Mouse (Mus musculus): ENCODE measurements around the gene Depdc5.
"Not testable (repeated sequence)": the region's sequence is repeated elsewhere in the genome, so short reads cannot be mapped to it uniquely, and the experiment has no call there.

The Depdc5 gene

GRCm38 (mm10) chr5:32907496-32907895, 44.0 kb downstream of the Depdc5 start:
- DNase-seq (ENCODE audit: low spot score), result no peak

- no peak for DNase-seq (ENCODE audit: low spot score)
Observed at GRCm38 (mm10) chr5:32914071-32914470, 50.6 kb downstream of the Depdc5 start.

GRCm38 (mm10) chr5:32919281-32919680, 55.8 kb downstream of the Depdc5 start:
- not testable (repeated sequence) for DNase-seq (ENCODE audit: low spot score)

DNA sequence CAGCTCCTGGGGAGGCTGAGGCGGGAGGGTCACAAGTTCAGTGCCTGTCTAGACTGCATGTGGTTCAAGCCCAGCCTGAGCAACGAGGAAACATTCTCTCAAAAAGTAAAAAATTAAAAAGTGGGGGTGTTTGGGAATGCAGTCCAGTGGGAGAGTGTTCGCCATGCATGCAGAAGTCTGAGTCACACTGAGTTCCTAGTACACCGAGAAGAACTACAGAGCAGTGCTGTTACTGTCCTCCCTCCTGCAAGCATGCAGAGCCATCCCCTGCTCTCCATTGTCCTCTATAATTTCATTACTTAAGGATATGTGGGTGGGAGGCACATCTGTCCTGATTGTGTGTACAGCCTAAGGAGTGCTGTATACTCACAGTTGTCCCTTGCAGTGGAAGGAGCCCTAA, 59.4 kb downstream of the Depdc5 start:
- no peak for DNase-seq (ENCODE audit: low spot score)

GRCm38 (mm10) chr5:32930761-32931160, 67.3 kb downstream of the Depdc5 start:
- peak; percentile 58 for DNase-seq (ENCODE audit: low spot score)

DNA sequence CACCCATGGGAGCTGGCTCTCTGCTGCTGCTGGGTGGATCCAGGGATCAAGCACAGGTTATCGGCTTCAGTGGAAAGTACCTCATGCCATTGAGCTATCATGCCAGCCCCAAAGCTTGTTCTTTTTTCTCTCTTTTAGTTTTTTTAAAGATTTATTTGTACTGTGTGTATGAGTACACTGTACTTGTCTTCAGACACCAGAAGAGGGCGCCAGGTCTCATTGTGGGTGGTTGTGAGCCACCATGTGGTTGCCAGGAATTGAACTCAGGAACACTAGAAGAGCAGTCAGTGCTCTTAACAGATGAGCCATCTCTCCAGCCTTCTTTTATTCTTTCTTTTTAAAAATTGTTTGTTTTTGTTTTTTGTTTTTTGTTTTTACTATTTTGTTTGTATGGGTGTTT, 71.2 kb downstream of the Depdc5 start:
- no peak for DNase-seq (ENCODE audit: low spot score)

- DNase-seq (ENCODE audit: low spot score), result no peak
Observed at GRCm38 (mm10) chr5:32940586-32940985, 77.1 kb downstream of the Depdc5 start.

- no peak for DNase-seq (ENCODE audit: low spot score)
Observed at GRCm38 (mm10) chr5:32941209-32941924, 77.9 kb downstream of the Depdc5 start.

DNA sequence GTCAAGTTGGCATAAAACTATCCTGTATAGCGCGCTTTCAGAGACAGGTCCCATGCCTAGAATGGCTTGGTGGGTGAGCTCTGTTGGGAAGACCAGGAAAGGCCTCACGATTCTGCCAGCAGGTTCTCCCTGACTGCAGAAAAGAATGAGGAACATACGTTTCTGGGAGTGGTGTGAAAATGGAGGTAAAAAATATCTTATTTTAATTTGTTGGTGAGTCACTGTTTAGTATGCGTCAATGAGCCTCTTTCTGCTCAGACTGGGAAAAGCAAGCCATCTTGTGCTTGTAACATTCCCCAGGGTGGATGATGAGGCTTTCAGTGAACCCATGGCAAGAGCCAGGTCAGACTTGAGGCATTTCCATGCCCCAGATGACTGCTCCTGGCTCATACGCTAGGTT, 86.6 kb downstream of the Depdc5 start:
- DNase-seq (ENCODE audit: low spot score), result no peak

- no peak for DNase-seq (ENCODE audit: low spot score)
Observed at GRCm38 (mm10) chr5:32950702-32951274, 87.3 kb downstream of the Depdc5 start.

DNA sequence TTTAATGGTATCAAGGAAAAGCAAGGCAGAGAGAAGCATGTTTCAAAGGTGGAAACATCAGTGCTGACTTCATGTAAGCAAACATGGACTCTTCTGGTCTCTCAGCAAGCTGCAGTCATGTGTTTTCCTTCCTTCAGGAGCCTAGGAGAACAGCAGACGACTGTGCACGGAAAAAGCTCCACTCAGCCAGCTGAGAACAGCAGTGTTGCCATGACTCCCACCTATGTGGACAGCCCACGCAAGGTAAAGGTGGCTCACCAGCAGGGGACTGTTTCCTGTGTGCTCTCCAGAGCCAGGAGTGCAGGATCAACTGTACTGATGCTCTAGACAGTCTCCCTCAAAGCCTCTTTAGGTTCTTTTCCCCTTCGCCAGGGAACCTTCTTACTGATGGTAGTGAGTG, 92.2 kb downstream of the Depdc5 start:
- no peak for DNase-seq (ENCODE audit: low spot score)

DNA sequence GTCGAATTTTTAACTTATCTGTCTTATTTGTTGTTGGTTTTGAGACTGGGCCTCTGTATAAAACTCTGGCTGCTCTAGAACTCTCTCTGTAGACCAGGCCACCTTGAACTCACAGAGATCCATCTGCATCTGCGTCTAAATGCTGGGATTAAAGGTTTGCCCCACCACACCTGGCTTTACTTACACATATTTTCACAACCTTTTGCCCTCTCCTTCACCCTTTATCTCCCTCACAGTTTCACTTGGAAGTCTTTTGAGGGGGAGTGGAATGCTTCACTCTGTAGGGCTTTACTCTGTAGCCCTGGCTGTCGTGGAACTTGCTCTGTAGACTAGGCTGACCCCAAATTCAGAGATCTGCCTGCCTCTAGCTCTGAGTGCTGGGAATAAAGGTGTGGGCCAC, 98.1 kb downstream of the Depdc5 start:
- no peak for DNase-seq (ENCODE audit: low spot score)

DNA sequence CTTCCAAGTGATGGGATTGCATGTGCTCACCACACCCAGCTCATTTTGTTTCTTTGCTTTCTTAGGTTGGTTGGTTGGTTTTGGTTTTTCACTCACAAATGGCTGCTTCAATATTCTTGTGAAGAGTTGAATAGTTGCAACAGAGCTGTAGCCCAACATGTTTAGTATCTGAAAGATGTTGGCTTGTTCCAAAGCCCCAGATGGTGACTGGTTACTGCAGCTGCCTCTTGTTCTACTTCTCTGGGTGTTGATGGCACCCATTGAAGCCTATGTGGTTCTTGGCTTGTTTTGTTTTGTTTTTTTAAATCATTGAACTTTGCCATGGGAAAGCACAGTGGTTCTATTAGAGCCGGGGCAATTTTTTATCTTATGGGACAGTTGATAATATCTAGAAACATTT, 99.1 kb downstream of the Depdc5 start:
- no peak for DNase-seq (ENCODE audit: low spot score)

DNA sequence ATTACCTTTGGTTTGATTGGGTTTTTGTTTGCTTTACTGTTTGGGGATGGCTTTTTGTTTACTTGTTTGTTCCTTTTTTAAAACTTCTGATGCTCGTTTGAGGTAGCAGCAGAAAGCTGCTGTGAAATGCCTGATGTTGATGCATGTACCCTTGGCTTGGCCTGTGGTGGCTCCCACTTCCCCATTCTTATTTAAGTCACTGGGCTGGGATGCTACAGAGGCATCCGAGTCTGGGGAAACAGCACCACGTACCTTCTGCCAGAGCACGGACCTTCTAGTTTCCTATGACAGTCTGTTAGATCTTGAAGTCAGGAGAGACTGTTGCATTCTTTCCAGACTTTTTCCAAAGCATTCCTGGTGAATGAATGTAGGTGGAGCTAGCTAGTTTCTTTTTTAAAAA, 113.0 kb downstream of the Depdc5 start:
- DNase-seq (ENCODE audit: low spot score), result no peak

DNA sequence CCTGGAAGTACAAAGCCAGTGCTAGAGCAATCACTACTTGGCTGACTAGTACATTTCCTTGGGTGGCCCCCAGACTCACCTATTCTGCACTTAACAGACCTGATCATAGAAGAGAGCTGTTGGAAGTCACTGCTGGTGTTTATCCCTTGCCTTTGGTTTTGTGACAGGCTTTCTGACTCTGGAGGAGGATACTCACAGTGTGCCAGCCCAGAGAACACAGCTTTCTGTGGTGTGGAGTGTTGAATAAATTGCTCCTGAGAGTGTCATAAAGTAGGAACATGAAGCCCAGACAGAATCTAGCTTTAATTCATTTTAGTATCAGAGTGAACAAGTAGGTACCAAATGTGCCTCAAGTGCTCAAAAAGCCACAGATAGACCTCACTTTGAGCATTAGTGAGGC, 113.7 kb downstream of the Depdc5 start:
- DNase-seq (ENCODE audit: low spot score), result no peak

- DNase-seq (ENCODE audit: low spot score), result no peak
Observed at GRCm38 (mm10) chr5:32985379-32985778, 121.9 kb downstream of the Depdc5 start.

DNA sequence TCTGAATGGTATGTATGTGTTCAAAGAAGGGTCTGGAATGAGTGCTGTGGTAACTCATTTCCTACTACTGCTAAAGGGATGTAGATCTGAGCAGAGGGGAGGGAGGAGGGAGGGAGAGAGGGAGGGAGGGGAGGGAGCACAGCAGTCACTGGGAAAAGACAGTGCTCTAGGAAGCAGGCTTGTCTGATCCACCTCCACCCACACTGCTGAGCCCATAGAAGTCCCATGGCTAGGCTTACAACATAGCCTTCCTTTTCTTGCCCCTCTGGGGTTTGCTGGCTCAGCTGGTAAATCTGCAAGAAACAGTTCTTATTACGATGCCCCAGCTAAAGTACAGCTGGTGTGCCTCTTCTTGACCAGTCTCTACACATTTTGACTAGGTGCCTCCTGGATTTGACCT, 124.4 kb downstream of the Depdc5 start:
- no peak for DNase-seq (ENCODE audit: low spot score)

DNA sequence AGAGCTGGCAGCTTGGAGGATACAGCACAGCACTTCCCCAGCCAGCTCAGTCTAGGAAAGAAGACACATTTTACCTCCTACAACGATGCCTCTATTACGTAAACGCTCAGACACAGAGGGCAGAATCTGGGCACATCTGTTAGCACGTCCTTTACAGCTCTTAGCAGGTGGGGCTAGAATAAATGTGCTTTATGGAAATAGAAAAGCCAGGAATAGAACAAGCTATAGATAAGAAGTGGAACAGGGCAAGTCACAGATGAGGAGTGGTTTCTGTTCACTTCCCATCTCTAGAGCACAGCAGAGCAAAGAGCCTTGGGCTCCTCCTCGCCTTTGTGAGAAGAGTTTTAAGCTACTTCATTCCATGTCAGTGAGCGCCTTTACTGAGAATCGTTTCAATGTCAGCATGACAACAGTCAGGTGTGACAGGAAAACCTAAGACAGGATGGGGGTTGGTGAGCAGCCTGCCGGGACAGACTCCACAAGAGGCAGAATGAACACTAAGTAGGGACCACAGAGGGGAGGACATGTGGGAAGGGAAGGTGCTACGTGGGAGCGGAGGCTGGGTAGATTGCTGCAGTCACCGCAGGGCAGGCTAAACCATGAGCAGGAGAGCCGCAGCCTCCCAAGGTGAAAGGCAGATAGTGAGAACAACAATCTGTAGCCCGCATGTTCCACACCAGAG, 126.6 kb downstream of the Depdc5 start:
- DNase-seq (ENCODE audit: low spot score), result peak; percentile 72

GRCm38 (mm10) chr5:32991152-32991551, 127.7 kb downstream of the Depdc5 start:
- no peak for DNase-seq (ENCODE audit: low spot score)

DNA sequence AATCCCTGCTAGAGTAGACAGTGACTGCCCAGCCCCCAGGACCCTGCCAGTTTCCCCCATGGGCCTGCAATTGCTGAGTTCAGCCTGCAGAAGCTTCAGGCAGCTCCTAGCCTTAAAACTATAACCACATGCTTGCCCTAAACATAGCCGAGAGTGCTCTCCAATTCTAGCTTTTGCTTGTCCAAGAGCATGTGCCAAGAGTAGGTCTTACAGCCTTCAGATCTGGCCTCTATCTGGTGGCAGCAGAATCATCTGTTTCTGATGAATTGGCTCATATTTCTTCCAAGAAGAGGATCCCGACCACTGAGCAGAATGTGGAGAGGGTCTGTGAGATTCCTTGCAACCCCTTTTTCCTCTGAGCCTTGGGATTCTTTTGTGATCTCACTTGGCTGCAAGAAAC, 131.0 kb downstream of the Depdc5 start:
- DNase-seq (ENCODE audit: low spot score), result no peak

DNA sequence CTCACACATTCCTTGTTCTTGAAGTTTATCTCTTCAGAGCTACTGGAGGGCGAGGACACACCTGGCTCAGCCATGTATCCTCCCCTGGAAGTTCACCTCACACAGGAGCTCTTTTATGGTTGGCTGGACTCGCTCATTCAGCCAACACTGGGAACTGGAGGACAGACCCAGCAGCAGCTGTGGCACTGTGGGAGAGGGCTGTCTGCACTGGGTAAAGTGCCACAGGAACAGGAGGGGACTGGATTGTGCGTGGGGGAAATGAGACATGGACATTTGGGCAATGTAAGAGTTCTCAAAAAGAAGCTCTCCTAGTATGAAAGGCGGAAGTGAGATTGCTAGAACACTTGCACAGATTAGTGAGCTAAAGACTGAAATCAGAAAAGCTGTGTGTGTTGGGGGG, 132.3 kb downstream of the Depdc5 start:
- DNase-seq (ENCODE audit: low spot score), result no peak

DNA sequence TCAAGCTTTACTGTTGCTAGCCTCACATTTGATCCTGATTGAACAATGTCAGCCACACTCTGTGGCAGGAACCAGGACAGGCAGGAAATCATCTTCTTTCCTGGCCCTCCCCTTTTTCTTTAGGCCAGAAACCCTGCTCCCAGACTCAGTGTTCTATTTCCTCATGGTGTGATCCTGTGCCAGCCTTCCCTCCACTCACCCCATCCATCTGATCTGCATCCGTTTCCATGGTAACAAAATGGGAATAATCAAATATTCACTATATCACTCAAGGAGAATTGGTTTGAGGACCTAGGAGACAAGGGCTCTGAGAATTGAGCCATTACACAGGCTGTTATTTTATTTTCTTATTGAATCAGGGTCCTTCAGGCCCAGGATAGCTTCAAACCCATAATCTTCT, 133.1 kb downstream of the Depdc5 start:
- no peak for DNase-seq (ENCODE audit: low spot score)

GRCm38 (mm10) chr5:32997686-32998085, 134.2 kb downstream of the Depdc5 start:
- no peak for DNase-seq (ENCODE audit: low spot score)

- DNase-seq (ENCODE audit: low spot score), result no peak
Observed at GRCm38 (mm10) chr5:32998783-32999182, 135.3 kb downstream of the Depdc5 start.
